Mouse (Mus musculus) embryo, embryonic 9.5 days (tissue): ENCODE measurements around the gene Eln.

Experiments used
- DNase-seq: peaks from one replicate; pipeline ENCODE4 v3.0.0-alpha.2; 2017; ENCODE audit errors: extremely low spot score

The Eln gene

GRCm38 (mm10) chr5:134746890-134747511 lies at the start of gene Eln:
TSS of gene Eln (minus strand) at chr5:134747323.
- DNase-seq: no peak

- DNase-seq: no peak
Measured at GRCm38 (mm10) chr5:134790080-134790995, 43.2 kb upstream of the Eln start.

- peak; percentile 39 for DNase-seq
Measured at GRCm38 (mm10) chr5:134788237-134788636, 41.1 kb upstream of the Eln start.

GRCm38 (mm10) chr5:134785691-134786371 lies 38.7 kb upstream of the Eln start:
- no peak for DNase-seq

- no peak for DNase-seq
Measured at GRCm38 (mm10) chr5:134783794-134784193, 36.7 kb upstream of the Eln start.

- DNase-seq: no peak
Measured at GRCm38 (mm10) chr5:134780963-134781362, 33.8 kb upstream of the Eln start.

- DNase-seq: no peak
Measured at GRCm38 (mm10) chr5:134780146-134780545, 33.0 kb upstream of the Eln start.

- no peak for DNase-seq
Measured at GRCm38 (mm10) chr5:134776551-134776950, 29.4 kb upstream of the Eln start.

GRCm38 (mm10) chr5:134772522-134772921 lies 25.4 kb upstream of the Eln start:
- no peak for DNase-seq

- DNase-seq: no peak
Measured at GRCm38 (mm10) chr5:134771750-134772149, 24.6 kb upstream of the Eln start.

- no peak for DNase-seq
Measured at GRCm38 (mm10) chr5:134769181-134769580, 22.1 kb upstream of the Eln start.

GRCm38 (mm10) chr5:134765441-134765840 lies 18.3 kb upstream of the Eln start:
- no peak for DNase-seq

GRCm38 (mm10) chr5:134763326-134763725 lies 16.2 kb upstream of the Eln start:
- no peak for DNase-seq

- no peak for DNase-seq
Measured at GRCm38 (mm10) chr5:134761409-134762124, 14.4 kb upstream of the Eln start.

GRCm38 (mm10) chr5:134756031-134756430 lies 8.9 kb upstream of the Eln start:
- no peak for DNase-seq

GRCm38 (mm10) chr5:134754096-134754495 lies 7.0 kb upstream of the Eln start:
- DNase-seq: no peak

- no peak for DNase-seq
Measured at GRCm38 (mm10) chr5:134750469-134750868, 3.3 kb upstream of the Eln start.

GRCm38 (mm10) chr5:134747947-134748618 lies 960 bp upstream of the Eln start:
- peak; percentile 61 for DNase-seq

GRCm38 (mm10) chr5:134747512-134747893 lies 380 bp upstream of the Eln start:
- peak; percentile 39 for DNase-seq

- DNase-seq: no peak
Measured at GRCm38 (mm10) chr5:134746201-134746600, 922 bp downstream of the Eln start.

- DNase-seq: no peak
Measured at GRCm38 (mm10) chr5:134745801-134746200, 1.3 kb downstream of the Eln start.
